Mouse (Mus musculus) embryonic facial prominence, embryonic 13.5 days (tissue): ENCODE data around the gene Mlx. TPM values are rescaled to one million over a fixed set of nuclear protein-coding genes. Genes with fewer than 3 reads are reported as not detected.
"Not testable (repeated sequence)": the region's sequence is repeated elsewhere in the genome, so short reads cannot be mapped to it uniquely, and the experiment has no call there.

ENCODE experiments used
- ATAC-seq: fragments of 200-750 bp; cut with Nextera tagmentation; 2 replicates; pipeline ENCODE4 v1.8.0; 2017; ENCODE audit warnings: low read depth; ENCODE audit not compliant: insufficient number of reproducible peaks, insufficient read depth, low FRiP score, low TSS enrichment
- H3K27ac ChIP-seq: fragments of 300-500 bp; sonication (generic); 2 replicates; pipeline ENCODE4 v1.5.1; 2015; ENCODE audit warnings: moderate library complexity, mild to moderate bottlenecking, inconsistent platforms
- H3K27me3 ChIP-seq: fragments of 300-500 bp; sonication (generic); 2 replicates; pipeline ENCODE4 v1.6.1; 2015; ENCODE audit warnings: mild to moderate bottlenecking, inconsistent platforms
- H3K36me3 ChIP-seq: fragments of 300-500 bp; sonication (generic); 2 replicates; pipeline ENCODE4 v1.6.1; 2015; ENCODE audit warnings: mild to moderate bottlenecking, inconsistent platforms
- H3K4me1 ChIP-seq: fragments of 300-500 bp; sonication (generic); 2 replicates; pipeline ENCODE4 v1.6.1; 2015; ENCODE audit warnings: inconsistent platforms
- H3K4me2 ChIP-seq: fragments of 300-500 bp; sonication (generic); 2 replicates; pipeline ENCODE4 v1.6.1; 2015; ENCODE audit warnings: moderate library complexity, mild to moderate bottlenecking, inconsistent platforms
- H3K4me3 ChIP-seq: fragments of 300-500 bp; sonication (generic); 2 replicates; pipeline ENCODE4 v1.5.1; 2015; ENCODE audit warnings: mild to moderate bottlenecking, inconsistent platforms
- H3K9ac ChIP-seq: fragments of 300-500 bp; sonication (generic); 2 replicates; pipeline ENCODE4 v1.6.1; 2015; ENCODE audit warnings: mild to moderate bottlenecking, inconsistent platforms
- H3K9me3 ChIP-seq: fragments of 300-500 bp; sonication (generic); 2 replicates; pipeline ENCODE4 v1.6.1; 2016; ENCODE audit warnings: inconsistent platforms
- WGBS: fragments of 180-500 bp; shearing (Covaris S2); methylation state at CpG from one replicate; pipeline ENCODE4 v1.1.7; 2015; ENCODE audit warnings: mixed read lengths; 5-methylcytosine and 5-hydroxymethylcytosine counted together
- polyA plus RNA-seq: library from polyadenylated mRNA; unstranded; fragments of >200 nt; fragmentation: Nextera tagmentation; extraction: Ambion mirVana; gene quantifications from 2 replicates; pipeline ENCODE4 v1.2.1, GENCODE M21; 2015

Mlx gene
- polyA plus RNA-seq, 1 experiment from 2014 or later: 46.8 TPM

DNA sequence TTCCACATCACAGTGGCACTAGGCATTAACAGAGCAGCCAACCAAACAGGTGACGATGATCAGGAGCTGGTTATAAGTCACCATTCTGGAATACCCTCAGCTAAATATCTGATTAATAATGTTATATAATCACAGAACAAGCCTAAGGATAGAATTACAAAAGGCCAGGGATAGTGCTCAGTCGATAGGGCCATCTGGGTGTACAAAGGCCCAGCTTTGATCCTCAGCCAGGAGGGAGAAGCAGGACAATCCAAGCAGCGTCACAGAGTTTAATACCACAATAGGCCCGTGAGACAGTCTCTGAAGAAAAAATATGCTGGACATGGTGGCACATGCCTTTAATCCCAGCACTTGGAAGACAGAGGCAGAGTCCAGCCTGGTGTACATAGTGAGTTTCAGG, 22.3 kb downstream of the Mlx start:
- no peak overlapping the region for H3K4me3 ChIP-seq
- no peak overlapping the region for H3K27ac ChIP-seq
- 76% methylated on average over 4 of the region's 4 CpGs for WGBS
- H3K9me3 ChIP-seq: no peaks in the 10 kb centered on the region
- no peak overlapping the region for H3K9ac ChIP-seq
- peaks cover 11% of the 10 kb centered on the region; the same call in 1 of the 2 replicates for H3K36me3 ChIP-seq
- H3K4me1 ChIP-seq: no peaks in the 10 kb centered on the region
- no peak for ATAC-seq
- no peaks in the 10 kb centered on the region for H3K27me3 ChIP-seq
- no peak overlapping the region for H3K4me2 ChIP-seq

GRCm38 (mm10) chr11:101110708-101111107, 23.6 kb downstream of the Mlx start:
- Histone ChIP-seq H3K27ac (no peak overlapping the region), H3K27me3 (no peaks in the 10 kb centered on the region), H3K9me3 (no peaks in the 10 kb centered on the region), H3K4me3 (no peak overlapping the region), H3K36me3 (0 out of 2 replicates have a peak, but pooled peaks cover 3% of the 10 kb centered on the region), H3K4me2 (no peak overlapping the region), H3K9ac (no peak overlapping the region), H3K4me1 (no peaks in the 10 kb centered on the region)
- ATAC-seq: no peak
- WGBS: 63% methylated on average over 5 of the region's 5 CpGs

- 90% methylated on average over 4 of the region's 4 CpGs for whole genome bisulfite sequencing
- no peak for ATAC-seq
- Histone ChIP-seq H3K27me3 (no peaks in the 10 kb centered on the region), H3K4me2 (no peak overlapping the region), H3K36me3 (0 out of 2 replicates have a peak, but pooled peaks cover 3% of the 10 kb centered on the region), H3K4me1 (no peaks in the 10 kb centered on the region), H3K9ac (no peak overlapping the region), H3K9me3 (no peaks in the 10 kb centered on the region), H3K4me3 (no peak overlapping the region), H3K27ac (no peak overlapping the region)
Observed at GRCm38 (mm10) chr11:101111178-101111577, 24.1 kb downstream of the Mlx start.

GRCm38 (mm10) chr11:101112186-101112585, 25.1 kb downstream of the Mlx start:
- Histone ChIP-seq H3K9ac (0 out of 2 replicates have a peak overlapping the region, but pooled peaks have one; percentile 27), H3K36me3 (peaks cover 11% of the 10 kb centered on the region), H3K4me2 (no peak overlapping the region), H3K4me3 (no peak overlapping the region), H3K4me1 (peaks cover 3% of the 10 kb centered on the region; the same call in 1 of the 2 replicates), H3K27me3 (no peaks in the 10 kb centered on the region), H3K9me3 (no peaks in the 10 kb centered on the region), H3K27ac (no peak overlapping the region)
- no peak for ATAC-seq
- 94% methylated on average over 3 of the region's 3 CpGs for WGBS

DNA sequence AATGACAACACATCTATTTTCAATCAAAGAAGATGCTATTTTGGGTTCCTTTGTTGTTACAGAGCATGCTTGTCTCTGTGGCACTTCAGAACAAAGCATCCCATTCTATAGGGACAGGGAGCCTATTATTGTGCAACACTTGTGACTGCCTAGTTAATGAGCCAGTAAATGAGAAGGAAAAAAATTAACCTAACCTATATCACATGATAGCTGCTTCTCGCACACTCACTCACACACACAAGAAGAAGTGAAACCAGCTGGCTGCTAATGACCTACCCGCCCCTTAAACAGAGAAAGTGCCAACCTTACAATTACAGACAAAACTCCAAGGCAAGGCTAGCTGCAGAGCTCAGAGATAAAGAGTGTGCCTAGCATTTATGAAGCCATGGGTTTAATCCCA, 28.5 kb downstream of the Mlx start:
- Histone ChIP-seq H3K4me1 (peaks cover 18% of the 10 kb centered on the region), H3K4me2 (no peak overlapping the region), H3K27ac (no peak overlapping the region), H3K4me3 (no peak overlapping the region), H3K27me3 (no peaks in the 10 kb centered on the region), H3K36me3 (peaks cover 12% of the 10 kb centered on the region), H3K9me3 (no peaks in the 10 kb centered on the region), H3K9ac (peak overlapping the region; percentile 12; the same call in 1 of the 2 replicates)
- no peak for ATAC-seq
- 62% methylated on average over 2 of the region's 2 CpGs for WGBS

DNA sequence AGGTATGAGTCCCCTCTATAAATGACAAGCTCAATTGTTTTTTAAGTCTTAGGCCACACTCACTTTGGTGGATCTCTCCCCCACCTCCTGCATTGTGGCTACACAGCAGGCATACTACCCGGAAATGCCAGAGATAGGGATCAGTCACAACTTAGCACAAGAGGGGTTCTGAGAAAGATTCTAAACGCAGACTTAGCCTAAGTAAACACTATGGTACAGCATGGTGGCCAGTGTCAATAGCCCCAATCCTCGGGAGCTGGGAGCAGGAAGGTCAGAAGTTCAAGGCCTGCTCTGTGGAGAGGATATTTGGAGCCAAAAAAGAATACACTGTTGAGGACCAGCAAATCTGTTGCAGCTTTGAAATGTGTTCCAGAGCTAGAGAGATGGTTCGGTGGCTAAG, 31.0 kb downstream of the Mlx start:
- Histone ChIP-seq H3K9ac (peak overlapping the region; percentile 96), H3K27me3 (no peaks in the 10 kb centered on the region), H3K4me3 (peak overlapping the region; percentile 98), H3K36me3 (peaks cover 21% of the 10 kb centered on the region), H3K27ac (no peak overlapping the region), H3K4me1 (peaks cover 28% of the 10 kb centered on the region), H3K9me3 (no peaks in the 10 kb centered on the region), H3K4me2 (peak overlapping the region; percentile 95)
- ATAC-seq: no peak
- WGBS: 35% methylated on average over 4 of the region's 4 CpGs

GRCm38 (mm10) chr11:101119131-101119760, 32.2 kb downstream of the Mlx start:
- under 1% methylated on average over 39 of the region's 39 CpGs for WGBS
- Histone ChIP-seq H3K9ac (peak overlapping the region; percentile 96), H3K4me1 (peaks cover 28% of the 10 kb centered on the region), H3K27ac (peak overlapping the region; percentile 78), H3K9me3 (no peaks in the 10 kb centered on the region), H3K4me2 (peak overlapping the region; percentile 95), H3K36me3 (peaks cover 31% of the 10 kb centered on the region), H3K4me3 (peak overlapping the region; percentile 98), H3K27me3 (no peaks in the 10 kb centered on the region)
- peak; percentile 70 for ATAC-seq

DNA sequence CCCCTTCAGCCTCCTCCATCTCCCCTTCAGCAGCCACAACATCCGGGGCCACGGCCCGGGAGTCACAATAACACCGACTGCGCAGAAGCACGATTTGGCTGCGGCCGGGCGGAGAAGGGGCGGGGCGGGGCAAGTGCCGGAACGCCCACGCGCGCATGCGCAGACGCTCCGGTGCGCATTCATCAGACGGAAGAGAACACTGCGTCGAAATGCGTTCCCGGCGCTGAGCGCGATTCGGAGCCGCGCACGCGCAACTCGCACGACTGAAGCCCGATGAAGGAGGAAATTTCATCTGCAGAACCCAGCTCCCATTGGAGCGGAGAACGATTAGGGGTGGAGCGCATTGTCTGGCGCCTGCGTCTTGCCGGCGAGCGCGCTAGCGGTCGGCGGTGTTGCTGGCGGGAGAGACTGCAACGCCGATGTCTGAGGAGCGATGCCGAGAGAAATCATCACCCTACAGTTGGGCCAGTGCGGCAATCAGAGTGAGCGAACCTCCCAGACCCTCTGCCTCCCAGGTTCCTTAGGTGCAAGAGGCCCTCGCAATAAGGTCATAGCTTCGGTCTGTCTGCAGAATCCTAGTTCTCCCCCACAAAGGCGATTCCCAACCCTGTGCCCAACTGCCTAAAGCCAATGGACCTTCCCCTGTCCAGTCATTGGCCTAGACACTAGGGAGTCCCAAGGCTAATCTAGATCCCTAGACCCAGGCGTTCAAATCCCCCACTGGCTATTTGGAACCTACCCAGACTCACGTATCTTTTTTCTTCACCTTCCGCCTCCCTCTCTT, 32.9 kb downstream of the Mlx start, which contains the start of the genes Retreg3 and Tubg1:
TSS of gene Retreg3 (minus strand) at position 133 of the 784 bp plus-strand sequence.
TSS of gene Tubg1 (plus strand) at position 178 of the 784 bp plus-strand sequence.
- Histone ChIP-seq H3K4me2 (peak within 1 kb of the TSS; percentile 95), H3K4me3 (peak within 1 kb of the TSS; percentile 98), H3K36me3 (peaks cover 35% of the 10 kb centered on the region), H3K27ac (peak within 1 kb of the TSS; percentile 91), H3K4me1 (peaks cover 28% of the 10 kb centered on the region), H3K9me3 (no peaks in the 10 kb centered on the region), H3K27me3 (no peaks in the 10 kb centered on the region), H3K9ac (peak within 1 kb of the TSS; percentile 96)
- ATAC-seq: peak; percentile 94
- under 1% methylated on average over 61 of the region's 61 CpGs for WGBS

- Histone ChIP-seq H3K9me3 (no peaks in the 10 kb centered on the region), H3K27ac (peak overlapping the region; percentile 91), H3K4me1 (peaks cover 28% of the 10 kb centered on the region), H3K9ac (peak overlapping the region; percentile 96), H3K4me3 (peak overlapping the region; percentile 98), H3K27me3 (no peaks in the 10 kb centered on the region), H3K4me2 (peak overlapping the region; percentile 95), H3K36me3 (peaks cover 42% of the 10 kb centered on the region)
- ATAC-seq: no peak
- 20% methylated on average over 19 of the region's 19 CpGs for WGBS
Observed at GRCm38 (mm10) chr11:101120545-101121188, 33.6 kb downstream of the Mlx start.

DNA sequence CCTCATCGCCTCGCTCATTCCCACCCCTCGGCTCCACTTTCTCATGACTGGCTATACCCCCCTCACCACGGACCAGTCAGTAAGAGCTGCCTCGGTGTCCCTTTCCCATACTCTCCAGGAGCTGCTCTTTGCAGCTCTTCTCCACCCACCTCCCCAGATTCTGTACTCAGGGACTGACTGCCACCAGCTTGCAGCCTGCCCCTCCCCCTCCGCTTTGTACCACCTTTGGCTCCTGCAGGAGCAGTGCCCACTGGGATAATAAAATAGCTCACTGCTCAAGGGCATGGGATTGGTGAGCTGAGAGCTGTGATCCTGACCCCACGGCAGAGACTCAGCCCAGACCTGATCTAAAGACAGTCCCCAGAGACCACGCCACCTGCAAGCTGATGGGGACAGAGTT, 37.4 kb downstream of the Mlx start:
- H3K27me3 ChIP-seq, H3K9ac ChIP-seq, ATAC-seq, H3K9me3 ChIP-seq, H3K4me3 ChIP-seq, H3K27ac ChIP-seq, H3K4me2 ChIP-seq: not testable (repeated sequence)
- Histone ChIP-seq H3K4me1 (peaks cover 12% of the 10 kb centered on the region), H3K36me3 (peaks cover 43% of the 10 kb centered on the region)
- 94% methylated on average over 8 of the region's 8 CpGs for WGBS

DNA sequence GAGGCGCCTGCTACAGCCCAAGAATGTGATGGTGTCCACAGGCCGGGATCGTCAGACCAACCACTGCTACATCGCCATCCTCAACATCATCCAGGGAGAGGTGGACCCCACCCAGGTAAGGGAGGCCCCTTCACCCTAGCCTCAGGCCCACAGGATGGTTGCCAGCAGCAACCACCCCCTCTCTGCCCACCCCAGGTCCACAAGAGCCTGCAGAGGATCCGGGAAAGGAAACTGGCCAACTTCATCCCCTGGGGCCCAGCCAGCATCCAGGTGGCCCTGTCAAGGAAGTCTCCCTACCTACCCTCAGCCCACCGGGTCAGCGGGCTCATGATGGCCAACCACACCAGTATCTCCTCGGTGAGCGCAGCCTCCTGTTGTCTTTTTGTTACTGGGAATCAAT, 37.9 kb downstream of the Mlx start:
- not testable (repeated sequence) for ATAC-seq, H3K27me3 ChIP-seq
- peaks cover 43% of the 10 kb centered on the region for H3K36me3 ChIP-seq

More for the DNA sequence above, 37.9 kb downstream of the Mlx start:
- not testable (repeated sequence) for H3K27ac ChIP-seq, H3K4me2 ChIP-seq, H3K9me3 ChIP-seq, H3K9ac ChIP-seq, H3K4me3 ChIP-seq
- peaks cover 12% of the 10 kb centered on the region for H3K4me1 ChIP-seq
- whole genome bisulfite sequencing: 94% methylated on average over 9 of the region's 9 CpGs
